Mouse (Mus musculus): Measurements from ENCODE around the gene Clasp1.

The Clasp1 gene

DNA sequence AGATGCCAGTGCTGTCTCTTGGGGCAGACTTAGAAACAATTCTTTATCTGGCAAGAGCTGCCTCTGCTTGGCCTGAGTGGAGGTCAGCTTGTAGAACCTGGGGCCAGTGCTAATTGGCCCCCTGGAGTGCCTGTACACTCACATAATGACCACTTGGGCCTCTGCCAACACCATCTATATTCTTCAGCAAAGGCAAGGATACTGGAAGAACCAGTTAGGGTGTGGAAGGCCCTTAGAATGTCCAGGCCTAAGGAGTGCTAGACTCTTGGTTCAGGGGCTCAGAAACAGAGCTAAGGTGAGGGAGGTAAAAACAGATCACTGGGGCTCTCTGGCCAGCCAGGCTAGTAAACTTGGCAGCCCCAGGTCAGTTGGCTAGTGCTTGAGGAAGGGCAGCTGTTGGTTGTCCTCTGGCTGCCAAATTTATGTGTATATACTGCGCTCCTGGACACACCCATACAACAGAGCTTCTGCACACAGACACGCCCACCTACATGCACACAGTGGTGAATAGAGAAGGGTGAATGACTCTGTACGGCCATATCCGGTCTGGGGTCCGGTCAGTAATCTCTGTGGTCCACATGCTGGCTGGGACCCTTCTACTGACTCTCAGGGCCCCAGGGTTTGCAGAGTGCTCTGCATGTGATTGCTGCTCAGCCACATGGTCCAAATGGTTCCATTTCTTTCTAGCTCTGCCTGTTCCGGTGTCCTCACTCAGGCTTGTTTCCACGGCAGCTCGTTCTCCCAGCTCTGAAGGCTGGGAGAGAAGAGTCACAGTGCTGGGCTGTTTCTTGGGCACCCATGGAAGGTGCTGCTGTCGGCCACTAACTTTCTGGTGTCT, 261.3 kb downstream of the Clasp1 start:
- no peak for DNase-seq (ENCODE audit: low read depth, low spot score)

DNA sequence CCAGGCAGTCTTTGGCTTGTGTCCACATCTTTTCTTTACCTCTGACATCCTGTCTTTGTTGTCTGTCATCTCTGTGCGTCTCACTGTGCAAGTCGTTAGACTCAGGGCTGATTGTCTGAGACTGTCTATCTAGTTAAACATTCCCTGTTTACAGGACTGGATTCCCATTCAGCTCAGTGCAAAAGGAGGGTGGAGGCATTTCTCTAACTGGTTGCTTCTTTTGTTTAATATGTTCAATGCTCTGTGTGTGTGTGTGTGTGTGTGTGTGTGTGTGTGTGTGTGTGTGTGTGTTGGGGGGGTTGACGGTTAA, 261.9 kb downstream of the Clasp1 start:
- no peak for DNase-seq (ENCODE audit: low read depth, low spot score)

DNA sequence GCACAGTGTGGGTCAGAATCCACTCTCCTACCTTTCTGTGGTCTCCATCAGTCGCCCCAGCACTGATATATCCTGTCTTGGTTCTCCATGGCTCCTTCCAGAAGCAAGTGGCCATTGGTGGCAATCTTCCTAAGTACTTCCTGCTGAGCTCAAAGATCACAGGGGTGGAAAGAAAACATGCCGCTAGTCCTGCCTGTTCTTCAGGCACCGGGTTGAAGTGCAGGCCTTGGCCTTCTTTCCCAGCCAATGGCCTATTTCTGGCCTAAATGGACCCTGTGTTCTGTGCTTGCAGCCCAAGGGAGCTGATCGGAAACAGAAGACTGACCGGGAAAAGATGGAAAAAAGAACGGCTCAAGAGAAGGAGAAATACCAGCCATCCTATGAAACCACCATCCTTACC, 269.9 kb downstream of the Clasp1 start:
- DNase-seq (ENCODE audit: low read depth, low spot score) = no peak

DNA sequence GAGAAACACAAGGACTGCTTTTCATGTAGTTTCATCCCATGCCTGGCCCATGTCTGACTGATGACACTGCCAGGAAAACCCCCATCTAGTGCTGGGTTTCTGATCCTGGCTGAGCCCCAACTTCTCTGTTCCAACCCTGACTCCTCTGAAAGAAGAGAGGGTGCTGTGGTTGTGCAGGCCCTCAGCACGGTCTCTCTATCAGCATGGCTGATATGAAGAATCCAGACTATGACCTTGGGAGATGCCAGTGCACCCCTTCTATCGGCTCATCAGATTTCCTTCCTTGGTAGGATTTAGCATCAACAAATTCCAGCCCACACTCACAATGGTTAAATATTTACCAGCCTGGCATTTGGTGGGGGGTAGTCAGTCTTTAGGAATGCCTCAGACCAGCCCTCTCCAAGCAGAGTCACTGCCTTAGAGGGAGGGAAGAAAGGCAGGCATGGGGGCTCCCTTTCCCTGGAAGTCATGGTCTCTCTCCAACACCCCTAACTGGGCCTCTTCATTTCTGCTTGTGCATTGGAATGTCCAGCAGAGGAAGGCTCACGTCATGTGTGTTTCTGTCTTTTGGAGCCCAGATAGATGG, 272.1 kb downstream of the Clasp1 start:
- DNase-seq (ENCODE audit: low read depth, low spot score) = no peak
